Mouse (Mus musculus): ENCODE measurements at regions not wholly inside any gene's neighbourhood (a gene's known extent, or its start where the extent isn't known, plus 50 kb on each side); places are given as distances from the start of the nearest gene placed in this dataset.

DNA sequence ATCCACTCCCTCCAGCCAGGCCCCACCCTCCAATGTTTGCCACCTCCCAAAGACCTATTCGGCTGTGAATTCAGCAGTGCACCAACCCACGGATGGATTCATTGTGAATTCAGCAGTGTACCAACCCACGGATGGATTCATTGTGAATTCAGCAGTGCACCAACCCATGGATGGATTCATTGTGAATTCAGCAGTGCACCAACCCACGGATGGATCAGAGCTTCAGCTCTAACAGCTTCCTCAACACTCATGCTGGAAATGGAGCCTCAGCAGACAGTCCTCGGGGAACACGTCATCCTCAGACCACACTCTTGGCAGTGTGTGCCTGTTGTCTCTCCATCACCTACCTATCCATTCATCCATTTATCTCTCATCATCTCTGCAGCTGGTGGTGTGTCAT is 204.2 kb upstream of the A430005L14Rik start:
- Histone ChIP-seq H3K9me3 (no peaks in the 10 kb centered on the region), H3K36me3 (no peaks in the 10 kb centered on the region), H3K27ac (replicated peaks) (no peak overlapping the region), H3K27me3 (no peaks in the 10 kb centered on the region), H3K9ac (no peak overlapping the region), H3K4me3 (no peak overlapping the region), H3K4me1 (replicated peaks) (peaks cover 4% of the 10 kb centered on the region), H3K4me2 (no peak overlapping the region)
- no peak for ATAC-seq (ENCODE audit: low FRiP score, low read depth)
- 73% methylated on average over 6 of the region's 6 CpGs for WGBS

DNA sequence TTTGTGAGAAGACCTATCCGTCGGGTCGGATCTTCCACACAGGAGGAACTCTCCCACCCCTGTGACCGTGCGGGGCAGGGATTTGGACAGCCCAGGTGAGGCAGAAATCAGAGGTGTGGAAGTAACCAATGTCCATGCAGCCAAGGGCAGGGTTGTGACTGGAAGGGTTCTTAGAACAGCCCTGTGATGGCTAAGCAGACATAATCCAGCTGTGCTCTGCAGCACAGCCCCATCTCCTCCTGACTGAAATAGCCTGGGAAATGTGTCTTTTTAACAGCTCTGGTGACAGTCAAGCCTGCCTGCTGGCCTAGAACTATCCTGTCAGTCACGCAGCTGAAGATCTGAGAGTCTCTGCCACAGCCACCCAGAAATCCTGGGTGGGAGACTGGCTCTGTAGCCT is 198.7 kb upstream of the A430005L14Rik start:
- no peaks in the 10 kb centered on the region for H3K9me3 ChIP-seq
- no peaks in the 10 kb centered on the region for H3K27me3 ChIP-seq
- H3K4me2 ChIP-seq = no peak overlapping the region
- no peak overlapping the region for H3K9ac ChIP-seq
- H3K27ac ChIP-seq (replicated peaks) = no peak overlapping the region
- no peak for ATAC-seq (ENCODE audit: low FRiP score, low read depth)
- WGBS = 95% methylated on average over 6 of the region's 6 CpGs
- H3K36me3 ChIP-seq = no peaks in the 10 kb centered on the region
- H3K4me1 ChIP-seq (replicated peaks) = peaks cover 6% of the 10 kb centered on the region
- H3K4me3 ChIP-seq = no peak overlapping the region

DNA sequence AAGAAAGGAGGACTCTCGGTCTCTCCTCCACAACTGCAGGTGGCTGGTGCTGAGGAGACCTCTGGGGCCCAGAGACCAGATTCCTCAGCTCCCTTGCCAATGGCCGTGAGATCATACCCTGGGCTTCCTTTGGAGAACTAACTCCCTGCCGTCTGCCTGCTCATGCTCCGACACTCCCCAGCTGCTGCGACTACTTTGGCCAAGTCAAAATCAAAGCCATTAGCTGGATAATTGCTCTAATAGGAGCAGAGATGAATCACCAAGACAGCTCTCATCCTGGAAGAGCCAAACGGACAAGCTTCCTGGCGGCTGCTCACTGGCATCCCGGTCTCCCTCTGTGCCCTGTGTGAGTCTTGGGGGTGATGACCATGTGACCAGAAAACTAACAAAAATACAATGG is 198.3 kb upstream of the A430005L14Rik start:
- peaks cover 6% of the 10 kb centered on the region for H3K4me1 ChIP-seq (replicated peaks)
- no peak for ATAC-seq (ENCODE audit: low FRiP score, low read depth)
- WGBS = 39% methylated on average over 8 of the region's 8 CpGs

DNA sequence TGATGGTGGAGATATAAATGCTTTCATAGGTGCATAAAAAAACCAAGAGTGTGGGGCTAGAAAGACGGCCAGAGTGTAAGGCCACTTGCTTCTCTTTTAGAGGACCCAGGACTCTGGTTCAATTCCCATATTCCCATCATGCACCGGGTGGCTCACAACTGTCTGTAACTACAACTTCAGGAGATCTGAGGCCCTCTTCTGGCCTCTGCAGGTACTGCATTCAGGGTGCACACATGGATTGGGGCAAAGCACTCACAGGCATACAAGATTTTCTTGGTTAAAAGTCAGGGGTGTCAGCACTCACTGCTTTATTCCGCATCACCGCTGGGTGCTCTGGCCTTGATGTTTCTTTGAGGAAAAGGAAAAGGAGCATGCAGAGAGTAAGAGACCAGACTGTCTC is 196.1 kb upstream of the A430005L14Rik start:
- Histone ChIP-seq H3K27ac (replicated peaks) (no peak overlapping the region), H3K4me1 (replicated peaks) (peaks cover 6% of the 10 kb centered on the region), H3K9ac (no peak overlapping the region), H3K9me3 (no peaks in the 10 kb centered on the region), H3K36me3 (no peaks in the 10 kb centered on the region), H3K27me3 (no peaks in the 10 kb centered on the region), H3K4me2 (no peak overlapping the region), H3K4me3 (no peak overlapping the region)
- no peak for ATAC-seq (ENCODE audit: low FRiP score, low read depth)
- WGBS = 99% methylated on average over 4 of the region's 4 CpGs

More for the DNA sequence above, 198.3 kb upstream of the A430005L14Rik start:
- Histone ChIP-seq H3K27me3 (no peaks in the 10 kb centered on the region), H3K9me3 (no peaks in the 10 kb centered on the region), H3K36me3 (no peaks in the 10 kb centered on the region), H3K4me3 (no peak overlapping the region), H3K9ac (no peak overlapping the region), H3K27ac (replicated peaks) (no peak overlapping the region), H3K4me2 (no peak overlapping the region)

DNA sequence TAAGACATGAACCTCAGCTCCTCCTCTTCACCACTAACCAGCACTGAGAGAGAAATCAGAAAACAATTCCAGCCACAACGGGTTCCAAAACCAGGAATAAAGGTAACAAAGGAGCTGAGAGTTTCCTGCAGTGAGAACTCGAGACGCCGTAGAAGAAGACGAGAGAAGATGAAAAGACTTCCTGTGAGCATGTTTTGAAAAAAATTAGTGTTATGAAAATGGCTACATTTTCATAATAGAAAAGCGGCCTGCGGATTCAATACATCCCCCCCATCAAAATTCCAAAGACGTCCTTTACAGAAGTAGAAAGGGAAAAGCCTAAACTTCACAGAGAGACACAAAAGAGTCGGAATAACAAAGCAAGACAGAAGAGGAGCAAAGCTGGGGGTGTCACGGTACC is 193.6 kb upstream of the A430005L14Rik start:
- no peak overlapping the region for H3K9ac ChIP-seq
- peaks cover 5% of the 10 kb centered on the region for H3K4me1 ChIP-seq (replicated peaks)
- 55% methylated on average over 10 of the region's 10 CpGs for WGBS
- H3K4me2 ChIP-seq = no peak overlapping the region
- no peak for ATAC-seq (ENCODE audit: low FRiP score, low read depth)
- H3K27ac ChIP-seq (replicated peaks) = no peak overlapping the region
- no peaks in the 10 kb centered on the region for H3K27me3 ChIP-seq
- H3K4me3 ChIP-seq = no peak overlapping the region
- H3K36me3 ChIP-seq = no peaks in the 10 kb centered on the region
- H3K9me3 ChIP-seq = no peaks in the 10 kb centered on the region

DNA sequence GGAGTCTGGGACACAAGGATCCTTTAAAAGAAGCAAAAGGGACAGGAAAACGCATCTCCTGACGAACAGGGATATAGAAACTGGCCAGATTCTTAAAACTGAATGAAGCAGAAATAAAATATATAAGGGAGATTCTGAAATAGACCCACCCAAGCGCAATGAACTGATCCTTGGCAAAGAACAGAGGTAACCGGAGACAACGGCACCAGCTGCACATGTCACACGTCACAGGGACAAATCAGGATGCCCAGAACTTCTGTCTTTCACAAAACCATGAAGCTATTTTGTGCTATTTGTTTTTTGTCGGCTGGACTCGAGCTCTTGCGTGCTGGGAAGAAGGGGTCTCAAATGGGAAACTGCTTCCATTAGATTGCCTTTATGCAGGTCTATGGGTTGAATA is 189.3 kb upstream of the A430005L14Rik start:
- Histone ChIP-seq H3K36me3 (no peaks in the 10 kb centered on the region), H3K4me1 (replicated peaks) (no peaks in the 10 kb centered on the region), H3K4me2 (no peak overlapping the region), H3K9ac (no peak overlapping the region), H3K9me3 (no peaks in the 10 kb centered on the region), H3K4me3 (no peak overlapping the region), H3K27ac (replicated peaks) (no peak overlapping the region), H3K27me3 (no peaks in the 10 kb centered on the region)
- 70% methylated on average over 9 of the region's 9 CpGs for WGBS
- no peak for ATAC-seq (ENCODE audit: low FRiP score, low read depth)

DNA sequence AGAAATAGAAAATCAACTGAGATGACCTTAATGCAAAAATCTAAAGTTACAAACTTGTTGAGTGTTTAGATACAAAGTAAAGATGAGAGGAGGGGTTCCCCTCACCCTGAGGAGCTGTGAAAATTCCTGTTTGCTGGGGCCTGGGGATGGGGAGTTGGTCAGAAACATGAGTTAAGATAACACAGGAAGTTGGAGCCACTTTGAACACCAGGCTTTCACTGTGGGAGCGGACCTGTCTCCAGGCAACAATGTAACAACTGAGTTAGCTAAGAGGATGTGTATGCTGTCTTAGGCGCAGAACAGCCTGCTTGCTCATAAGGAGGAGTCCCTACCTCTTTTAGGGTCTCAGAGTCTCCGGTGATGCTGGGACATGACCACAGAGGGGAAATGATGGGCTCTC is 188.7 kb upstream of the A430005L14Rik start:
- no peak overlapping the region for H3K9ac ChIP-seq
- no peak overlapping the region for H3K4me3 ChIP-seq
- WGBS = 66% methylated on average over 3 of the region's 3 CpGs
- no peak overlapping the region for H3K27ac ChIP-seq (replicated peaks)
- H3K4me1 ChIP-seq (replicated peaks) = no peaks in the 10 kb centered on the region
- no peak for ATAC-seq (ENCODE audit: low FRiP score, low read depth)
- H3K4me2 ChIP-seq = no peak overlapping the region
- H3K27me3 ChIP-seq = no peaks in the 10 kb centered on the region
- no peaks in the 10 kb centered on the region for H3K9me3 ChIP-seq
- no peaks in the 10 kb centered on the region for H3K36me3 ChIP-seq

DNA sequence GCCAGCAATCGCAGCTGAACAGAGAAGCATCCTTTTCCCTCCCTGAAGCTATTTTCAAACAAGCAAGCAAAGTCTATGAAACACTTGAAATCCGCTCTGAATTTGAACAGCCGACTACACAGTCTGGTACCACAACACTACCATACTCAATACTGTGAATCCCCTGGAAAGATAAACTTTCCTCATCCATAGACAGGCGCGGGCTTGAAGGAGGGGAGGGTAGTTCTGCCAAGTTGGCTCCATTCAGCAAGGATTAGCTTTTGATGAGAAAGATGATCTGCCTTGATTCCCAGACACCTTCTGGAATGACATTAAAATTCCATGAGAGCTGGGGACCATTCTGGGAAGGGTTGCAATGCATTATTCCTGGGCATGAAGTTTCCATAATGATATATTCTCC is 186.4 kb upstream of the A430005L14Rik start:
- no peaks in the 10 kb centered on the region for H3K36me3 ChIP-seq
- no peaks in the 10 kb centered on the region for H3K9me3 ChIP-seq
- no peaks in the 10 kb centered on the region for H3K27me3 ChIP-seq
- whole genome bisulfite sequencing = 74% methylated on average over 5 of the region's 5 CpGs
- no peaks in the 10 kb centered on the region for H3K4me1 ChIP-seq (replicated peaks)
- no peak overlapping the region for H3K4me3 ChIP-seq
- no peak overlapping the region for H3K4me2 ChIP-seq
- H3K9ac ChIP-seq = no peak overlapping the region
- H3K27ac ChIP-seq (replicated peaks) = no peak overlapping the region
- no peak for ATAC-seq (ENCODE audit: low FRiP score, low read depth)

DNA sequence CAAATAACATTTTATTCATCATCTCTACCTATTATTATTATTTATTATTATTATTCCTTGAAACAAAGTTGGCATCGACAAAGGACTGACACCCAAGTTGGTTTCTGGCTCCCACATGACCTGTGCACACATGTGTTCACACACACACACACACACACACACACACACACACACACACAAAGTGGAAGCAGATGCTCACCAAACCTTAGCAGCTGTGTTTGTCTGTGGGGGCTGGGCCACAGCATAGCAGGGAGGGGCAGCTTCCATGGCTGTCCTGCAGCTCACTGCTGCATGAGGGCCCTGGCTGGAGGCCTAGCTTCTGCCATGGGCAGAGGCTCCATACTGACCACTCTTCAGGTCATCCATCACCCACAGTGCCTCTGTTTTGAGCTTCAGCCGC is 176.5 kb upstream of the A430005L14Rik start:
- Histone ChIP-seq H3K9me3 (no peaks in the 10 kb centered on the region), H3K4me3 (no peak overlapping the region), H3K4me1 (replicated peaks) (peaks cover 4% of the 10 kb centered on the region; the same call in 1 of the 2 replicates), H3K4me2 (no peak overlapping the region), H3K36me3 (no peaks in the 10 kb centered on the region), H3K9ac (no peak overlapping the region), H3K27me3 (no peaks in the 10 kb centered on the region), H3K27ac (replicated peaks) (no peak overlapping the region)
- 86% methylated on average over 2 of the region's 2 CpGs for WGBS
- no peak for ATAC-seq (ENCODE audit: low FRiP score, low read depth)

DNA sequence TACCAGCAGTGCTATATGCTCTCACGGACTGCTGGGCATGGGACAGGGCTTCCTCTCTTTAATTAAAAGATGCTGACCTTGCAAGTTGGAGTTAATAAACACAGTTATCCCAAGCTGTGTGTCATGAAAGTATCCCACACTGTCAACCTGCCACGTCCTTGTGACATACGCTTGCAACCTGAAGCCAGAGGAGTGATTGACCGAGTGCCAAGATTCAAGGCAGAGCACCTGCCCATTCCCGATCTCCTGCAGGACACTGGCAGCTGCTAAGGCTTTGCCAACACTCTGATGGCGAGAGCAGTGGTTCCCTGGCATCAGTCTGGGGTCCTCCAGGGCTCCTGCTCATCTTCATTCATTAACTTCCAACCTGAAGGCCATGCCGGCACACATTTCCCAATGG is 175.8 kb upstream of the A430005L14Rik start:
- WGBS = 61% methylated on average over 7 of the region's 7 CpGs
- H3K4me2 ChIP-seq = no peak overlapping the region
- H3K36me3 ChIP-seq = no peaks in the 10 kb centered on the region
- ATAC-seq (ENCODE audit: low FRiP score, low read depth) = no peak
- peaks cover 5% of the 10 kb centered on the region; the same call in 1 of the 2 replicates for H3K4me1 ChIP-seq (replicated peaks)
- no peaks in the 10 kb centered on the region for H3K9me3 ChIP-seq
- no peaks in the 10 kb centered on the region for H3K27me3 ChIP-seq
- H3K27ac ChIP-seq (replicated peaks) = no peak overlapping the region
- H3K9ac ChIP-seq = no peak overlapping the region
- H3K4me3 ChIP-seq = no peak overlapping the region

DNA sequence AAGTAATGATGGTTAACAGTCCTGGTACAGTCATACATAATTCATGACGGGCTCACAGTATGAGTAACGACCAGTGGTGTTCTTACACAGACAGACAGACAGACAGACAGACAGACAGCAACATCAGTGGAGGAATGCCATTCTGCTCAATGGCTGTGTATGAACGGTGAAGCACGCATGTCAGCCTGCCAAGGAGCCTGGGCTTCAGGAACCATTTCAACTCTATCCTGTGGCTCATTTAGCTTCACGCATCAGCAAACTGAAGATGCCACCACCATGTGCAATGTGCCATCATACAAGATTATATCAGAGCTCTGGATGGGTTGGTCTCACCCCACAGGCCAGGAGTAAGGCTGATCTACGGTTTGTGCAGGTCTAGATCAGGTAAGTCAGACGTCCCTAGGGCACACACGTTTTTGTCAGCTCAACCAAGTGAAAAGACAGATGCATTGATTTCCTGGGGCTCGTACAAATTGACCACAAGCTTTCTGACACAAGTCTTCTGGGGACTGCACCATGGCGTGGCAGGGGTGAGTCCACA is 175.0 kb upstream of the A430005L14Rik start:
- no peak overlapping the region for H3K4me3 ChIP-seq
- peaks cover 5% of the 10 kb centered on the region; the same call in 1 of the 2 replicates for H3K4me1 ChIP-seq (replicated peaks)
- no peaks in the 10 kb centered on the region for H3K9me3 ChIP-seq
- no peak for ATAC-seq (ENCODE audit: low FRiP score, low read depth)
- no peak overlapping the region for H3K4me2 ChIP-seq
- H3K36me3 ChIP-seq = no peaks in the 10 kb centered on the region
- no peak overlapping the region for H3K9ac ChIP-seq
- 71% methylated on average over 10 of the region's 10 CpGs for WGBS
- no peak overlapping the region for H3K27ac ChIP-seq (replicated peaks)
- no peaks in the 10 kb centered on the region for H3K27me3 ChIP-seq

DNA sequence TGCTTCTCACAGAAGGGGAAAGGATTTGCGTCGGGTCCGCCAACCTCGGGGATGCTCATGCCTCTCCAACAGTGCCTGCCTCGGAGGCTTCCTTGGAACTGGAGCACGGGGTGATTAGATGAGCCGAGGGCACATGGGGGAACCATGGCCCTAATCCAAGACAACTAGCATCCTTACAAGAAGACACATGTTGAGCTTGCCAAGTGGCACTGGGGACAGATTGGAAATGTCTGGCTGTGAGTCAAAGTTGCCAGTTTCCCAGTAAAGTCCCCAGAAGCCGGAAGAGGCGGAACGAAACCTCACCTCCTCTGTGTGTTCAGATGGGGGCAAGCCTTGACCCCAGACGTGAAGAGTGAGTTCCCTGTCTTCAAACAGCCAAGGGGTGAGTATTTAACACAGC is 172.6 kb upstream of the A430005L14Rik start:
- Histone ChIP-seq H3K9me3 (no peaks in the 10 kb centered on the region), H3K36me3 (no peaks in the 10 kb centered on the region), H3K27ac (replicated peaks) (no peak overlapping the region), H3K4me3 (no peak overlapping the region), H3K27me3 (no peaks in the 10 kb centered on the region), H3K4me1 (replicated peaks) (peaks cover 5% of the 10 kb centered on the region; the same call in 1 of the 2 replicates), H3K4me2 (no peak overlapping the region), H3K9ac (no peak overlapping the region)
- WGBS = 72% methylated on average over 11 of the region's 11 CpGs
- ATAC-seq (ENCODE audit: low FRiP score, low read depth) = no peak

DNA sequence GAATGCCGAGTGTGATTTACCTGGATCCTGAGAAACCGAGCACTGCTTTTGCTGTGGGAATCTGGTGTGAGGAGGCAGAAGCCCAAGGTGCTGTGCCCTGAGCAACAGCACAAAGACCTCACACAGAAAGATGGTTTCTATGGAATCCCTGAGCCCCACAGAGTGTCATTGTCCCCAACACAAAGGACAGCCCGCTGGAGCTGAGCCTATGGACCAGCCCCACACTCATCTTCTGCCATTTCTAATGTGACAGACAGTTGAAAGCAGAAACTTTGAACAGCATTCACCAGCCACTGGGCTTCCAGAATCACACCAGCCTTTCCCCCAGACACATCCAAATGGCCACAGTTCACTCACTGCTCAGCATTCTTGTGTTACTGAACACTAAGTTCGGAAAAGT is 171.5 kb upstream of the A430005L14Rik start:
- Histone ChIP-seq H3K27me3 (no peaks in the 10 kb centered on the region), H3K9me3 (no peaks in the 10 kb centered on the region), H3K4me2 (no peak overlapping the region), H3K4me3 (no peak overlapping the region), H3K4me1 (replicated peaks) (peaks cover 5% of the 10 kb centered on the region; the same call in 1 of the 2 replicates), H3K9ac (no peak overlapping the region), H3K27ac (replicated peaks) (no peak overlapping the region), H3K36me3 (no peaks in the 10 kb centered on the region)
- 33% methylated on average over 4 of the region's 4 CpGs for WGBS
- no peak for ATAC-seq (ENCODE audit: low FRiP score, low read depth)
